Mouse (Mus musculus) kidney, postnatal 14 days (tissue): ENCODE measurements around the gene Khsrp.

ENCODE experiments used
- DNase-seq: peaks from one replicate; pipeline ENCODE4 v3.0.0; 2022; ENCODE audit warnings: mixed read lengths

The Khsrp gene

DNA sequence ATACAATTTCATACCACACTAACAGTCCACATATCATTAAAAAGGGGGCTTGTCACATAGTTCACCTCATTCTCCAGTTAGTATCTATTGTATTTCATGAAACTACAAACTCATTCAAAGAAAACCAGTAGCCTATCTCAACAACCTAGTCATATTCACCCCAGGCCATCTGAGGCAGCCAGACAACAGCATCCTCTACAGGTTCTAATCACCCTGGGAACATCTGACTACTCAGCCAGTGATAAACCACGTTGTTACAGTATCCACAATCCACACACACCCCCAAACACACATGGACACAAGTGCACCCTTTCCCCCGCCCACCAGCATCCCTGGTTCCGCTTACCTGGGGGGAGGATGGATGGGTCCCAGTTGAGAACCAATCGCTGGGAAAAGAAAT, 3.9 kb downstream of the Khsrp start:
- no peak for DNase-seq

DNA sequence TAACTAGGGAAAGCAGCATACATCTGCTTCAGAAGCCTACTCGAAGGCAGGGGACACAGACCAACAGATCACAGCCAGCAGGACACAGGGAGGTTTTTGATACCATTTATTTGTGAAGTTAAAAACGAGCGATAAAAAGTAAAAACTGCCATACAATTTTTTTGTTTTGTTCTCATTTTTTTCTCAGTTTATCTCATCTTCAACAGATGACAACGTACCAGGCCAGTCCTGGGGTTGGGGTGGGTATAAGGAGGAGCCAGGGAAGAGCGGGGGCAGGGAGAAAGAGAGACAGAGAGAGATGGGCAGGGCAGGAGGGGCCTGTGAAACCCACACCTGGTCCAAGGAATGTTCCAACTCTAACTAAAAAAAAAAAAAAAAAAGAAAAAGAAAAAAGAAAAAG, 10.4 kb downstream of the Khsrp start:
- no peak for DNase-seq

DNA sequence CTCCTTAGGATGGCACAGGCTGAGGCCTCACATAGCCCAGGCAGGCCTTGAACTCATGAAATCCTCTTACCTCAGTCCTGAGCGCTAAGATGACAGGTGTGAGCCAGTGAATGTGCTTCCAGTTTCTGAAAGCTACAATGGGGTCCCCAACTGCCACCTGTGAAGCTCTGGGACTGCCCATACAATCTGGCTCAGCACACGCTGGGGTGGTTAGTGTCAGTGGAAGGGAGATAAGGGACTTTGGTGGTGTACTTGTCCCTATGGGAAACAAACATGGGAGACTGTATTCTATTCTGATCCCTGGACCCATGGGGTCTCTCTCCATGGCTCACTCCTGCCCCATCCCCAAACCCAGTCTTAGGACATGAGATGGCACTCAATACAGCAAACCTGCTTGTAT, 11.6 kb downstream of the Khsrp start:
- DNase-seq = no peak

DNA sequence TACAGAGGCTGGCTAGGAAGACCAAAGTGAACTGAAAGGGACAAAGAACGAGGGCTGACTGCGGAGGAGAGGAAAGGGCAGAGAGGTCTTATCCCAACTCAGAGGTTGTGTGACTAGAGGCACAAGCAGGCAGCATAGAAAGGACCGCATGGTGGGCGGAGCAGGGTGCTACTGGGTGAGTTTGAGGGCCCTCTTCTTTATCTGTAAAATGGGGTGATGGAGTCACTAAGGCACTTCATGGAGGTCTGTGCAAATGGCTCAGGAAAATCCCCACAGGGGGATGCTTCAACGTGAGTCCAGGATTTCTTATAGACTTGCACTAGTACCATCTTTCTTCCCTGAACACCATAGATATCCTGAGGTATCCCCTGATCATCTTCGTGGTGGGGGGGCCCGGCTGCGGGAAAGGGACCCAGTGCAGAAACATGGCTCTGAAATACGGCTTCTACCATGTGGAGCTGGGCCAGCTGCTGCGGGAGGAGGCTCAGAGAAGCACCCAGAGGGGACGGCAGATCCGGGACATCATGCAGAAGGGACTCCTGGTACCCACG, 19.0 kb downstream of the Khsrp start:
- DNase-seq = no peak

DNA sequence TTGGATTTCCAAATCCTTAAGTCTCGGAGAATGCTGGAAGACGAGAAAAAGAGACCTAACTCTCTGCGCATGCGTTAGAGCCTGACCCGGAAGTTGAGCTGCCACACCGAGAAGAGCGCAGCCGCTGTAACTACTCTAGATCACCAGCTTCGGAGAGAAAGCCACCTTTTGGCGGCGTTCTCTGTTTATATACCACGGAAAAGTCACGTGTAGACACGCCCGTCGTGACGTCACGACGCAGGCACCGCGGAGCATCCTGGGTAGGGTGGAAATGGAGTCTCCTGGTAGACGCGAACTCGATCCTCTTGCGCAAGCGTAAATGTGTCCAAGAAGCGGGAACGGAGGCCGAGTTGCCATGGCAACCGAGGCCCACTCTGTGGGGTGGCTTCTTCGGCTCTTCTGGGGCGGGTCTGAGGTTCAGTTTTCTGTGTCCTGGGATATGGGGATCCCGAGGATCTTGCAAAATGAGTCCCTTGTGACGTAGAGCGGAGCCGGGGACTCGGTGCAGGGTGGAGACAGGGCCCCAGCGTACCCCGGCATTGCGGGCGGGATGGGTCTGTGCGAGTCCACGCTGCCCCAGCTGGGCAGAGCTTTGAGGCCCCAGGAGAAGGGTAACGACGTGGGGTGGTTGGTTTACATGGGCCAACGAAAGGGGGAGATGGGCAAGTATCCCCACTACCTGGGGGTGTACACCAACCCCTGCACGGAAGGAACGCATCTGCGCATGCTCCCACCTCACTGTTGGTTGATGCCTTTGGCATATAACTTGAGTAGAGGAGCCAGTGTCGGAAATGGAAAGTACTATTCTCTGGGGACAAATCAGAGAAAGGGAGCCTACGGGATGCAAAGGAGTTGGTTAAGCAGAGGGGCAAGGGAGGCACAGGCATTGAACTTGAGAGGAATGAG, 19.8 kb downstream of the Khsrp start, which contains the start of the genes Gtf2f1 and Gm17949:
Gene Gtf2f1 (minus strand): TSS at position 53 of the 906 bp plus-strand sequence.
Gene Gm17949 (plus strand): TSS at position 234 of the 906 bp plus-strand sequence.
- DNase-seq = peak; percentile 98

DNA sequence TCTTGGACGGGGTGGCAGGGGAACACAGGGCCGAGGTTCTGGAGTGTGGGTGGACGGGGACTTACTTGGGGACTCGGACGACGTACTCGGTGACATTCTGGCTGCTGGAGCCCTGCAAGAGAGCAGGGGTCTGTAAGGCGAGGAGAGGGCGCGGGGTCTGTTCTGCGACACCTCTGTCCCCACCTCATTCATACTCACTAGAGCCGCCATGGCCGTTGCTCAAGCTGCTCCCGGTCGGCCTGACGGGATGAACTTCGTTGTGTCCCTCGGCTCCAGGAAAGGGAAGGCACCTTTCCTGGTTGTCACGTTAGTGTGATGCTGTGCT, 20.4 kb downstream of the Khsrp start:
- DNase-seq = no peak

DNA sequence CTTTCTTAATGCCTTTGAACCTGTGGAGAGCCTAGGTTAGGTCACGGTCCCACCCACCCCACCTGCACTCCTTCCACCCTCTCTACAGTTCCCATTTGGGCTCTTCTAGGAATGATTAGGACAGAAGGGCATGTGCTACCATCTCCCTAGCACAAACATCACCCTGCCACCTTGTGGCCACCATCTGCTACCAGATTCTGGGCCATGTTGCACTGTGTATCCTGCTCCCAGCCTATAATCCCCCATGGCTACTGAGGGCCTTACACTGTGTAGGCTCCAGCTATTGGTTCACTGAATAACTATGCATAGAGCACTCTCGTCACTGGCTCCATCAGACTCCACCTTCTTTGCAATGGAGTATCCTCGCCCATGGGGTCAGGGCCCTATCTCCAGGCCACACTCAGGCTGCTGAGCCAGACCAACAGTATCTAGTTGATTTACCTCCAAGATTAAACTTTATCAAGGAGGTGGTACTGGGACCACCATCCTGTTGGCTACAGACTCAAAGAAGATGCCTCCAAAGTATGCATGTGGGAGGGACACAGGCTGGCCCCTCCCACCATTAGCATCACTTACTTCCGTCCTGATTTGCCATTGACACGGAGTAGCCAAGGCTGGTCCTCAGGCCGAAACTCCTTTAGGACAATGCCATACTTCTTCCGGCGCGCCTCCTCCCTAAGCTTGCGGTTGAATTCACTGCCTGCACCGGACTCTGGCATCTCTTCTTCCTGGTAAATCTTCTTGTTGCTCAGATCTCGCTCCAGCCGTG, 24.0 kb downstream of the Khsrp start:
- no peak for DNase-seq

DNA sequence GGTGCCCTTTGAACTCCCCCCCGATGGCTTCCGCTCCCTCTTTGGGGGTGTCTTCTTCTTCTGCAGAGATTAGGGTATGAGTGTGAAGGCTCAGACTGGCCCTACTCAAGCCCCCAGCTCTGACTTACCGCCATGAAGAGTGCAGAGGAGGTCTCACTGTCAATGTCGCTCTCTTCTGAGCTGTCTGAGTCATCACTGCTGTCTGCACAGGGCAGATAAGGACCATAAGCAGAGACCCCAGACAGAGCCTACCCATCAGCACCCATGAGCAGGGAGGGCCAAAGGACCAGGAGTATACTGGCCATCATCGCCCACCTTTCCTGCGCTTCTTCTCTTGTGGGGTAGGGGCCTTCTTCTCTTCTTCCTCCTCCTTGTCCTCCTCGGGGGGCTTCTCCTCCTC, 27.3 kb downstream of the Khsrp start:
- DNase-seq = no peak

DNA sequence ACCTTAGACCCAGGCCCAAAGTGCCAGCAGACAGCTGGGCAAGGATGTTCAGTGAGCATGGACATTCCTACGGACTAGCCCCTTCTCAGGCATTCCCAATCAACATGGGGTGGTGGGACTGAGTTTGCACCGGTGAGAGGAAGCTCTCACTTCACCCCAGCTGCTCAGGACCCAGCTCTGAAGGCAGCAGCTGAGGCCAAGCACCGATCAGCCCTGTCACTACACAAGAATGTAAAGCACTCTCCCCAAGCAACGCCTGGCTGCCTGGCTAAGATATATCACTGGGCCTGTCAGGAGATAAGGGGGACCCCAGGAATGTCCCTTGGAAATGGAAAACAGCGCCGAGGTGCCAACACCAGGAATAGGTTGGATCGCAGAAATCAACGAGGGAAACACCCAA, 30.1 kb downstream of the Khsrp start:
- DNase-seq = no peak

DNA sequence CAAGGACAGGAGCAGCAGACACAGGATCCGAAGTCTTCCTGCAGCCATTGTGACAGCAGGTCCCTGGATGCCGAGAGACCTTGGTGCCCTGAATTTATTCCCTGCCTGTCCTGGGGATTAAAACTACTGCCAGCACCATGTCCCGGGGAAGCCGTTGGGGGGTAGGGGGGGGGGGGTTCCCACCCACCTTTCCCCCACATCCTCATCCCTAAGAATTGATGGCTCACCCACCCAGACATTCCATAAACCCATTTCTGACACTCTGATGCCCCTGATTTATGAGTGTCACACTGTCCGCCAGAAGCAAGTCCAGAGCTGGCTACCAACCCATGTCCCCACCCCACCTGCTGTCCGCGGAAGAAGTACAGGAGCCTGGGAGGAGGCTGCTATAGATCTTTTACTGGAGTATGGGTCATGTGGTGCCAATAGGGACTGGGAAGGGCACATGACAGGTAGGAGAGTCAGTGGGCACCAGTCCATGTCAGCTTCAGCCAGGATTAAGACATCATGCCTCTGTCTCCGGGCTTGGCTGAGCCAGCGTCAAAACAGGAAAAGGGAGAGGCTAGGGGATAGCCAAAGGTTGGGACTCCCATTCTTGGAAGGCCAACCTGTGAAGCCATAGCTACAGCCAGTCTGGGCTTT, 31.2 kb downstream of the Khsrp start, which contains the start of gene Pspn:
Gene Pspn (minus strand): TSS at position 51 of the 642 bp plus-strand sequence.
- DNase-seq = no peak

DNA sequence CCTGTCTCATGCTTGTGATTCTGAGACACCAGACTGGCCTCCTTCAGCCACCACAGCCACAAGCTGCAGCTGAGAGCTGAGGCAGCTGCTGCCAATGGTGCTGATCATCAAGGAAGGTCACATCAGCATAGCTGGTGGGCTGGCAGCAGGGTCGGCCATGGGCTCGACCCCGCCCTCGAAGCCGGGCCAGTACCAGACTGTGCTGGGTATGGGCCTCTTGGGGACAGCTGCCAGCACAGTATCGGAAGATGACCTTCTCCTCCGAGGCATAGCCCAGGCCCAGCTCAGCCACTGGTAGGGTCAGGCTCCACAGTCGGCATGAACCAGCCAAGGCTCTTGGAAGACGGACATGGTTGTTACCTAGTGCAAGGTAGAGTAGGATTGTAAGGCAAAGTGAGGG, 31.9 kb downstream of the Khsrp start:
- DNase-seq = no peak

DNA sequence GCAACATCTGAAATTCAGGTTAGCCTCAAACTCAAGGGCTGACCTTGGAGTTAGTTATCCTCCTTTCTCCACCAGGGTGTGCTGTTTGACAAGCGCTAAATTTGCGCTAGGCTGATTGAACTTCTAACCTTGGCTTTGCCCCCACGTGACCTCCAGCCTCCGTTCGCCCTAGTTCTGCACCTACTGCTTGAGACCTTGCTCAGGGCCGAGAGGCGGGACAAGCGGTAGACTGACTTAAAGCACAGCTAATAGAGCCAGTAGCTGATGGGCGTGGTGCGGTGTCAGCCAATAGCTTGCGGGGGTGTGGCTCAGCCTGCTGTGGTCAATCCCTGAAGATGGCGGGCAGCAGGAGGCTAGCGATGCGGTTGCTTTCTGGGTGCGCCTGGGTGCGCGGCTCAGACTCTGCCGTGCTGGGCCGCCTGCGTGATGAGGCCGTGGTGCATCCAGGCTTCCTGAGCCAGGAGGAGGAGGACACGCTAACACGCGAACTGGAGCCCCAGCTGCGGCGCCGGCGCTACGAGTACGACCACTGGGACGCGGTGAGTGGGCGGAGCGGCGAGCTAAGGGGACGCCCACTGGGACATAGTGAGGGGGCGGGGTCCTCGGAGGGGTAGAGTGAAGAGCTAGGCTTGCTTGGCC, 34.2 kb downstream of the Khsrp start, which contains the start of gene Alkbh7:
Gene Alkbh7 (plus strand): TSS at position 311 of the 639 bp plus-strand sequence.
- DNase-seq = peak; percentile 98

DNA sequence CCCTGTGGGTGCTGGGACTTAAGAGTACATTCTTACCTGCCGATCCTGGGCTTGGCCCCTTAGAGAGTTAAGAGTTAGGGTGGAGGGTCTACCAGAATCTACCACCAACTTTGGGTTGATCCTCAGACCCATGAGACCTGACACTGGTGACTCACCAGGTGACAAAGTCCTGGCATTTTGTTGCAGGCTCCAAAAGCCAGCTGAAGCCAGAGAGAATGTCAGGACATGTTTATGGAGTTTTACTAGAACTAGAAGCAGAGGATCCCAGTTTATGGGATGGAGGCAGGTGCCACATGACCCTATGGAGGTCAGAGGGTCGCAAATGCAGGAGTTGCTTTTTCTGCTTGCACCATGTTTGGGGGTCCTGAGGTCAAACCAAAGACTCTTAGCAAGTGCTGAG, 34.8 kb downstream of the Khsrp start:
- DNase-seq = no peak

DNA sequence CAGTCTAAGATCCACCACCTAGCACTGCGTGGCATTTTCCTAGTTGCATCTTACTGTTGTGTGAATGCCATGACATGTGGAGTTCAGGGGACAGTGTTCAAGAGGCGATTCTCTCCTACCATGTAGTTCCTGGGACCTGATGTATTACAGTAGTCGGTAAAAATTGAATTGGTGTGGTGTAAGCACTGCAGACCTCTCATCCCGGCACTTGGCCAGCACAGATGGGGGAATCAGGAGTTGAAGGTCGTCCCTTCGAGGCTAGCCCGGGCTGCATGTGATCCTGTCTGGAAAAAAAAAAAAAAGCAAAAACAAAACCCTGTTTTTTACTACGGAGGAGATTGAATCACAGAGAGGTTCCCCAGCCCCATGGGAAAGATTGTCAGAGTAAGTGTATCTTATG, 36.3 kb downstream of the Khsrp start:
- DNase-seq = no peak

DNA sequence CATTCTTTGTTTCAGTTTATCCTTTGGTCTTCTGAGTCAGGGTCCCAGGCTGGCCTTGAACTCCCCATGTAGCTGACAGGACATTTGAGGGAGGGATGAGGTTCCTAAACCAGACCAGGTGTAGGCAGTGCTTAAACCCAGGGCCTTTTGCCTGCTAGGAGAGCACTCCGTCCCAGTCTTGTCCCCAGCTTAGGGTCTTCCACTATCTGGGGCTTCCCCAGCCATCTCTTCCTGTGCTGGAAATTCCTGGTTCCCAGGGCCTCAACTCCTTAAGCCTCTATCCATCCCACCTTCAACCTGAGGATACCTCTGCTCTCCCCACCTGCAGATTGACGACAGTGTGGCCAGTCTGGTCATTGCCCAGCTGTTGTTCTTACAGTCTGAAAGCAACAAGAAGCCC, 40.4 kb downstream of the Khsrp start:
- DNase-seq = no peak

DNA sequence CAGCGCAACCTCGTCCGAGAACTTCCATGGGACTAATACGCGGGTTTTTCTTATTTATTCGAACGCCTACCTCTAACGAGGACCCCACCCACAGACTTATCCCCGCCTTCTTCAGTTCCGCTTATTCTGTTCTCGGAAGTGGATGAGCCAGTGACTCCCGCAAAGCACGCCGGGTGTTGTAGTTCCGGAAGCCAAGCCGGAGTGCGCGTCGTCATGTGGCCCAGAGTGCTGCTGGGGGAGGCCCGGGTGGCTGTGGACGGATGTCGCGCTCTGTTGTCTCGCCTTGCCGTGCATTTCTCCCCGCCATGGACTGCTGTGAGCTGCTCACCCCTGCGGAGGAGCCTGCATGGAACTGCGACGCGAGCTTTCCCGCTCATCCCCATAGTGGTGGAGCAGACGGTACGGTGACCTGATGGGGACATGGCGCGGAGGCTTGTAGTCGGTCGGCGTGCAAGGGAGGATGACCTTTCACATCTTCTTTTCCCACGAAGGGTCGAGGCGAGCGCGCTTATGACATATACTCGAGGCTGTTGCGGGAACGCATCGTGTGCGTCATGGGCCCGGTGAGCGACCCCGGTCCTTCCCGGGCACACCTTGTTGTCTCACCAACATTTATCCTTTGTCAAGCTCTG, 41.1 kb downstream of the Khsrp start, which contains the start of gene Clpp:
Gene Clpp (plus strand): TSS at position 191 of the 632 bp plus-strand sequence.
- peak; percentile 96 for DNase-seq

DNA sequence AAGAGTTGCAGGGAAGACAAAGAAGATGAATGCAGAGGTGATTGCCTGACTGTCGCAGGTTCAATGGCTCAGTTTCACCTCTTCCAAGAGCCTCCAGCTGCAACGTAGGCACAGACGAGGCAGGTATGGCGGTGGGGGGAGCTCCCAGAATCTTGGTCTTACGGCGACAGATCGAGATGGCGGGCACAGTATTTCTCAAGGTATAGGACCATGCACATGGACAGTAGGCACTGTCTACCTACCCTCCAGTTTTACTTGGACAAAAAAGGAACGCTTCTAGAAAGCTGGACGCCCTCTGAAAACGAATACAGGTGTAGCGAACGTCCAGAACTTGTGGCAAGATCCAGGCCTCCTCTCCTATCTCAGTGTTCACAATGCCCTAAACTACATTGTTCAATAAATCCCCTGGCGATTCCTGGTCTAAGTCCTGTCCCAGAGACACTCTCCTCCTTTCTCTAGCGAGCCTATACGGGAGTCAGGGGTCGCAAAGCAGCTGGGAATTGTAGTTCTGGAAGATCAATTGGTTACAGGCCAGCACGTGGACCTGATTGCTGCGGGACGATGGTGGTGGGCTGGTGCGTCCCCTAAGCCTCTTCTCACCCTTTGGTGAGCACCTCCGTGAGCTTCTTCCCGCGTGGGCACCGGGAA, 41.7 kb downstream of the Khsrp start:
- DNase-seq = peak; percentile 89

DNA sequence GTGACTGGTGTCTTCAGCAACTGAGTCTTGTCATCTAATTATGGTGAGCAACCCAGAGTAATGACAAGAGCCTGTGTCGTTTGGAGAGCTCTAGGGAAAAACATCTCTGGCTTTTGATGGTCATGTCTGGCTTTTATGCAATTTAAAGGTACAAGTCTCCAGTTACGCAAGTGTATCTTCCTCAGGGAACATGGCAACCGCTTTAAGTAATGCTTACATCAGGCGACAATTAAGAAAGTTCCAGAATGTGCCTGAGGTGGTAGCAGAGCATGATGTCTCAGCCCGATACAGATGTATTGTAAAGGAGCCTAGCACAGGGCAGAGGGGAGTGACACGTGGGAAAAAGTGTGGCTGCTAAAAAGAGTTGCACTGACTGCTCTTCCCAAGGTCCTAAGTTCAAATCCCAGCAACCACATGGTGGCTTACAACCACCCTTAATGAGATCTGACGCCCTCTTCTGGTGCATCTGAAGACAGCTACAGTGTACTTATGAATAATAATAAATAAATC, 42.3 kb downstream of the Khsrp start:
- no peak for DNase-seq

DNA sequence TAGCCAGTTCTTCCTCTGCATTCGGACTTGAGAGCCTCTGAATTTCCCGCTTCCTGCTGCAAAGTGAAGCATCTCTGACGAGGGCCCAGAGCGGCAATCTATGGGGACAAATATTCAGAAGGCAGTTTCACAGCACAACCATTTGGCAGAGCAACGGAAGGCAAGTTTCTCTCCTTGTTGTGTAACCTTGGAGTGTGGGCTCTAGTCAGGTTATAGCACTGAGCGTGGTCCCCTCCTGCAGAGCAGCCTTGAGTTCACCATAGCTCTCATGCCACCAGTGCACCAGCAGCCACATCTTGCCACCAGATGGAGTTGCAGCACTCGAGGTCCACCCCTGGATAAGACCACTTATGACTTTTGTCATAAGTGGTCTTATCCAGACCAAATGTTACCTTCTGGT, 42.9 kb downstream of the Khsrp start:
- DNase-seq = no peak

DNA sequence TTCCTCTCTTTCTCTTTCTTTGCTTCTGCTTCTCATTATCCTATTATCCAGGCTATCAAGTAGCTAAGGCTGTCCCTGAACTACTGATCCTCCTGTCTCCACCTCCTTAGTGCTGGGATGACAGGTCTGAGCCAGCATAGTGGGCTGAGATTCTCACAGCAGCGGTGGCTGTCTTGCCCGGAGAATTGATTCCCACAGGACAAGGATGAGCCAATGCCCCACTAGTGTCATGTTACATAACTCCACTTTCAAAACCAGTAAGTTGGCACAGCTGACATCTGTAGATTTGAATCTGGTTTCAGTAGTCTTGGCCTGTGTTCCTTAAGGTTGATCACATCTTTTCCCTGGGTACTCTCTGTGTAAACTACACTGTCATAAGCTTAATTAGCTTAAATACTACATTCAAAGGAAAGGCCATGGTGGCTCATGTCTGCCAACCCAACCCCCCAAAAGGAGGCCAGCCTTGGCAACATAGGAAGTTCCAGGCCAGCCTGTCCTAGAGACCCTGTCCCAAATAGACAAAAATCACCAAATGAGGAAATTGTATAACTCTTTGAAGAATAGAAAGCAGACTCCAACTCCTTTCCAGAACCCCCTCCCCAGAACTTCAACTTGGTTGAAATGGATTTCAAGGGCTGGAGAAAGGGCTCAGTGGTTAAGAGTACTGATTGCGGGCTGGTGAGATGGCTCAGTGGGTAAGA, 45.1 kb downstream of the Khsrp start:
- DNase-seq = no peak

DNA sequence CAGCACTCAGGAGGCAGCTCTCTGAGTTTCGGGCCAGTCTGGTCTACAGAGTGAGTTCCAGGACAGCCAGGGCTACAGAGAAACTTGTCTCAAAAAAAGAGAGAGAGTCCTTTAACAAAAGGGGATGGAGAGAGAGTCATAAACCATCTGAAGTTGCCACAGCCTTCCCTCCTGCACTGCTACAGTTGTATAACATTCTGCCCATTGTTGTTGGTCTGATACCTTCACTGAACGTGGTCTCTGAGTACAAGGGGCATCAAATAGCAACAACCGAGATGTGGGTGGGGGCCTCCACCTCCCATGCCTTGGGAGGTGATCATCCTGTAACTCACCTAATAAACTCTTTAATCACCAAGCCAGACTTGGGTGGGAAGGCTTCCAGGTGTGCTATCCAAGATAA, 45.7 kb downstream of the Khsrp start:
- DNase-seq = no peak
